Mouse (Mus musculus): ENCODE data around the gene Gm26620. TPM values are rescaled to one million over a fixed set of nuclear protein-coding genes. Genes with fewer than 3 reads are reported as not detected.
A peak's percentile ranks its signal among the peaks of the same experiment; 100 is the strongest.

Gene Gm26620
- polyA plus RNA-seq, 1 experiment from 2014 or later: 0.45 TPM

DNA sequence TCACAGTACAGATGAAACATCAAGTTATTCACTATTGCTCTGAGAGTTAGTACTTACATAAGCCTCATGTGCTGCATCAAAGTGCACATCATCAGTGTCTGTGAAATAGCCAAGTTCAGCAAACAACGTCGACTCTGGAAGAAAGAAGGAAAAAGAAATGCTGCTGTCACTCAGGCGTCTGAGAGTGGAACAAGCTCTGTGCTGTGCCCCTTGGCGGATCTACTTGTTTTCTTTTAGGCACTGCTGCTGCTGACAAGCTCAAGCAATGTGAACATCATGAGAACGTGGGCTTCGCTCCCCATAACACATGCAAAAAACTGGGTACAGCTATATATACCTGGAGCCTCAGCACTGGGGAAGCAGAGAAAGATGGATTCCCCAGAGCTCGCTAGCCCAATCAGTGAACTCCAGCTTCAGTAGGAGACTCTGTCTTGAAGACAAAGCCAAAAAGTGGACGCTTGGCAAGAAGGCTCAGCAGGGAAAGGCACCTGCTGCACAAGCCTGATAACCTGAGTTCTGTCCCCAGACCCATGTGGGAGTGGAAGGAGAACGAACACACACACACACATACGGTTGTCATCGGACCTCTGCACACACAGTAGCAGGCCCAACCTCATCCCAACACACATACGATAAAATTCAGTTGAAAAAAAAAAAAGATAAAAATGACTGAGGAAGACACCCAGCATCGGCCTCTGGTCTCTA lies 29.7 kb upstream of the Gm26620 start:
- no peaks in the 10 kb centered on the region for H3K27me3 ChIP-seq (ENCODE audit: control insufficient read depth, insufficient read depth, low read length)
- no peak overlapping the region for H3K9ac ChIP-seq (replicated peaks; ENCODE audit: low read depth, low read length)
- WGBS: 88% methylated on average over 13 of the region's 13 CpGs
- no peak overlapping the region for H3K4me2 ChIP-seq (replicated peaks; ENCODE audit: low read depth, low read length)
- no peaks in the 10 kb centered on the region for H3K4me1 ChIP-seq (ENCODE audit: control insufficient read depth, insufficient read depth, low read length)
- H3K36me3 ChIP-seq (ENCODE audit: control insufficient read depth, insufficient read depth, low read length): no peaks in the 10 kb centered on the region
- no peak overlapping the region for H3K4me3 ChIP-seq (ENCODE audit: low read depth, low read length)
- ATAC-seq (ENCODE audit: insufficient number of reproducible peaks, insufficient read depth, low FRiP score, low read depth): no peak
- no peak overlapping the region for H3K27ac ChIP-seq (ENCODE audit: low read length)
- no peaks in the 10 kb centered on the region for H3K9me3 ChIP-seq (ENCODE audit: control insufficient read depth, low read depth, low read length)

DNA sequence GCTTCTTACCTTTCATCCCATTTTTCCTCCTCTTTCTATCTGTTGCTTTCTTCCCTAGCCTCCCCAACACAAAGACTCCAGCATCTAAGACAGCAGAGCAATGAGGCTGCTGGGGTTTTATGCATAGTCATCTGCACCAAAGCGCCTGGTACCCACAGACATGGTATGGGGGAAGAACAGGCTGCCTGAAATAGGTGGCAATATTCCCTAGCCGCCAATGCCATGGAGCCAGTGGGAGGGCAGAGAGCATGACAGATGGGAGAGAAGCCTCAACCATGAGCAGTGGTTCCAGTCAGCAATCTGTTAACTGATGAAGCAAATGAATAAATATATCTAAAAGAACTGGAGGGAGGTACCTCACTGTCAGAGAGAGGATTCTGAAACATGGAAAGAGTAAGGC lies 27.5 kb upstream of the Gm26620 start:
- H3K9me3 ChIP-seq (ENCODE audit: control insufficient read depth, low read depth, low read length): no peaks in the 10 kb centered on the region
- no peak overlapping the region for H3K27ac ChIP-seq (ENCODE audit: low read length)
- H3K27me3 ChIP-seq (ENCODE audit: control insufficient read depth, insufficient read depth, low read length): no peaks in the 10 kb centered on the region
- WGBS: 84% methylated on average over 2 of the region's 2 CpGs
- 0 out of 2 replicates have a peak, but pooled peaks cover under 1% of the 10 kb centered on the region for H3K4me1 ChIP-seq (ENCODE audit: control insufficient read depth, insufficient read depth, low read length)
- no peaks in the 10 kb centered on the region for H3K36me3 ChIP-seq (ENCODE audit: control insufficient read depth, insufficient read depth, low read length)
- H3K4me2 ChIP-seq (replicated peaks; ENCODE audit: low read depth, low read length): no peak overlapping the region
- ATAC-seq (ENCODE audit: insufficient number of reproducible peaks, insufficient read depth, low FRiP score, low read depth): no peak
- no peak overlapping the region for H3K9ac ChIP-seq (replicated peaks; ENCODE audit: low read depth, low read length)
- H3K4me3 ChIP-seq (ENCODE audit: low read depth, low read length): no peak overlapping the region

DNA sequence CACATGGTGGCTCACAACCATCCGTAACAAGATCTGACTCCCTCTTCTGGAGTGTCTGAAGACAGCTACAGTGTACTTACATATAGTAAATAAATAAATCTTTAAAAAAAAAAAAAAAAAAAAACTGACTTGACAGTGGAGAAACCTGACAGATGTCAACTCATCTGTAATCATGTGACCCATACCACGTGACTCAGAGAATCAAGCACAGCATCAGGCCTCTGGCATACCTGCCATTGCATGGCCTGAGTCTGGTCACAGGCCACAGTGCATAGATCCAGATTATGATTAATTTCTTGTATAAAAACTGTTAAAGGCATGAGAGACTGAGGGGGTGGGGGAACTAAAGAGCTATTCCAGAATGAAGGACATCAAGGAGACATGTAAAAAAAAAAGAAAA lies 26.0 kb upstream of the Gm26620 start:
- Histone ChIP-seq H3K4me2 (replicated peaks; ENCODE audit: low read depth, low read length) (no peak overlapping the region), H3K36me3 (ENCODE audit: control insufficient read depth, insufficient read depth, low read length) (no peaks in the 10 kb centered on the region), H3K9ac (replicated peaks; ENCODE audit: low read depth, low read length) (no peak overlapping the region), H3K4me3 (ENCODE audit: low read depth, low read length) (no peak overlapping the region), H3K27me3 (ENCODE audit: control insufficient read depth, insufficient read depth, low read length) (no peaks in the 10 kb centered on the region), H3K27ac (ENCODE audit: low read length) (no peak overlapping the region), H3K9me3 (ENCODE audit: control insufficient read depth, low read depth, low read length) (no peaks in the 10 kb centered on the region), H3K4me1 (ENCODE audit: control insufficient read depth, insufficient read depth, low read length) (0 out of 2 replicates have a peak, but pooled peaks cover 2% of the 10 kb centered on the region)
- WGBS: 88% methylated on average over 2 of the region's 2 CpGs
- no peak for ATAC-seq (ENCODE audit: insufficient number of reproducible peaks, insufficient read depth, low FRiP score, low read depth)

DNA sequence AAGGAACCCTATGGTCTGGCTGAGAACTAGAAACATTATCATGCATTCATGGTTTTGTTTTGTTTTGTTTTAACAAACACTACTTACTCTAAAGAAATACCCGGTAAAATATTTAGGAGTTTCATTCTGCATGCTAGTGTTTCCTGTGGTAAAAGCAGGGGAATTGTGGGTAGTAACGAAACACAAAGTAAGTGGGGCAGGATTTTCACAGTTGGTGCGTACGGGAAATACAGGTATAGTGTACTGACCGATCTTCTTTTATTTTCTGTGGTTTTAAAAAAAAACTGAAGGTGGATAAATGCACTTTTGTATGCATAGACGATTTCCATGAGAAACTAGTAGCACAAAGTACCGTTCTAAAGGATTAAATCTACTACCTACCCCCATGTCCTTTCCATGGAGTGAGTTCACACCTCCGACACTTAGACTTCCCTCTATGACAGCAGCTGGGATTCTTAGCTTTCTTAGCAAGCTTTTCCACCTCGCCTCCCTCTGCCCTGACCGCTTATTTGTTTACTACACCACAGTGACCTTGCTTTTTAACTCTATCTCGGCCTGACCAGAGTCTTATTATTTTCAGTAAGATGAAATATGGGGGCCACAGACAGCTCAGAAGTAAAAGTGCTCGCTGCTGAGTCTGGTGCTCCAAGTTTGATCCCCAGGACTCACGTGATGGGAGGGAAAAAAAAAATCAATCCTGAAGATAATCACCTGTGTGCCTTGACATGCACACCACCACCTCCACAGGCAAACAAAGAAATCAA lies 23.0 kb upstream of the Gm26620 start:
- Histone ChIP-seq H3K27ac (ENCODE audit: low read length) (no peak overlapping the region), H3K4me3 (ENCODE audit: low read depth, low read length) (no peak overlapping the region), H3K4me1 (ENCODE audit: control insufficient read depth, insufficient read depth, low read length) (0 out of 2 replicates have a peak, but pooled peaks cover 2% of the 10 kb centered on the region), H3K27me3 (ENCODE audit: control insufficient read depth, insufficient read depth, low read length) (no peaks in the 10 kb centered on the region), H3K9ac (replicated peaks; ENCODE audit: low read depth, low read length) (no peak overlapping the region), H3K36me3 (ENCODE audit: control insufficient read depth, insufficient read depth, low read length) (no peaks in the 10 kb centered on the region), H3K9me3 (ENCODE audit: control insufficient read depth, low read depth, low read length) (no peaks in the 10 kb centered on the region), H3K4me2 (replicated peaks; ENCODE audit: low read depth, low read length) (no peak overlapping the region; the same call in 1 of the 2 replicates)
- ATAC-seq (ENCODE audit: insufficient number of reproducible peaks, insufficient read depth, low FRiP score, low read depth): no peak
- 47% methylated on average over 13 of the region's 13 CpGs for WGBS

DNA sequence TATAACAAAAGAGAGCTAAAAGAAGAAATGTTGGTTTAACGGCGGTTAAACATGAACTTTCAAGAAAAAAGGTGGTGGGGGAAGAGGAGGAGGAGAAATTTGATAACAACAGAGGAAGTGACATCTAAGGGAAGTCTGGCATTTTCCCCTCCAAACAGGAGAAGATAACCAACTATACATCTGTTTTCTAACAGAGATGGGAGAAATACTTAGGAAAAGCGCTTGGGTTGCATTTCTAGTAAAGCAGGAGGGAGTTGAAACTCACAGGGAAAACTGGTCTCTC lies 22.5 kb upstream of the Gm26620 start:
- Histone ChIP-seq H3K27ac (ENCODE audit: low read length) (no peak overlapping the region; the same call in 1 of the 2 replicates), H3K4me3 (ENCODE audit: low read depth, low read length) (no peak overlapping the region), H3K9me3 (ENCODE audit: control insufficient read depth, low read depth, low read length) (no peaks in the 10 kb centered on the region), H3K4me2 (replicated peaks; ENCODE audit: low read depth, low read length) (peak overlapping the region; percentile 14; the same call in 1 of the 2 replicates), H3K36me3 (ENCODE audit: control insufficient read depth, insufficient read depth, low read length) (no peaks in the 10 kb centered on the region), H3K27me3 (ENCODE audit: control insufficient read depth, insufficient read depth, low read length) (no peaks in the 10 kb centered on the region), H3K9ac (replicated peaks; ENCODE audit: low read depth, low read length) (no peak overlapping the region), H3K4me1 (ENCODE audit: control insufficient read depth, insufficient read depth, low read length) (0 out of 2 replicates have a peak, but pooled peaks cover 2% of the 10 kb centered on the region)
- 45% methylated on average over 3 of the region's 3 CpGs for WGBS
- no peak for ATAC-seq (ENCODE audit: insufficient number of reproducible peaks, insufficient read depth, low FRiP score, low read depth)

DNA sequence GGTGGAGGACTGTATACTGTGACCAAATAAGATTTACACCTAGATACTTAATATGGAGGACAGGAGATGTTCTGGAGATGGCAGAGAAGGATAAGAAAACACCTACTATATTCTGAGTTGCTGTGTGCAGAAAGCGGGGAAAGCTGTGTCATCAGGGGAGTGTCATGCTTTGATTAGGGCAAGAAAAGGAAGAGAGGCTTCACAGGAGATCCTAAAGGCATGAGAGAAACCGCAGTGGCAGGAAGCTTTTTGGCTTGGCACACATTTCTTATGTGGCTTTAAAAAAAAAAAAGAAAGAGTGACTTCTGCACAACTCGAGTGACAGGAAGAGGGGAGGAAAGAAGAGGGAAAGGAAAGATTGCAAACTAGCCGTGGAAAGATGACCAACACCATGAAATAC lies 21.8 kb upstream of the Gm26620 start:
- no peak overlapping the region for H3K4me2 ChIP-seq (replicated peaks; ENCODE audit: low read depth, low read length)
- 0 out of 2 replicates have a peak, but pooled peaks cover 2% of the 10 kb centered on the region for H3K4me1 ChIP-seq (ENCODE audit: control insufficient read depth, insufficient read depth, low read length)
- no peak for ATAC-seq (ENCODE audit: insufficient number of reproducible peaks, insufficient read depth, low FRiP score, low read depth)
- no peak overlapping the region for H3K4me3 ChIP-seq (ENCODE audit: low read depth, low read length)
- no peak overlapping the region for H3K9ac ChIP-seq (replicated peaks; ENCODE audit: low read depth, low read length)
- H3K27me3 ChIP-seq (ENCODE audit: control insufficient read depth, insufficient read depth, low read length): no peaks in the 10 kb centered on the region
- H3K27ac ChIP-seq (ENCODE audit: low read length): no peak overlapping the region; the same call in 1 of the 2 replicates
- no peaks in the 10 kb centered on the region for H3K9me3 ChIP-seq (ENCODE audit: control insufficient read depth, low read depth, low read length)
- no peaks in the 10 kb centered on the region for H3K36me3 ChIP-seq (ENCODE audit: control insufficient read depth, insufficient read depth, low read length)
- 61% methylated on average over 4 of the region's 4 CpGs for WGBS

DNA sequence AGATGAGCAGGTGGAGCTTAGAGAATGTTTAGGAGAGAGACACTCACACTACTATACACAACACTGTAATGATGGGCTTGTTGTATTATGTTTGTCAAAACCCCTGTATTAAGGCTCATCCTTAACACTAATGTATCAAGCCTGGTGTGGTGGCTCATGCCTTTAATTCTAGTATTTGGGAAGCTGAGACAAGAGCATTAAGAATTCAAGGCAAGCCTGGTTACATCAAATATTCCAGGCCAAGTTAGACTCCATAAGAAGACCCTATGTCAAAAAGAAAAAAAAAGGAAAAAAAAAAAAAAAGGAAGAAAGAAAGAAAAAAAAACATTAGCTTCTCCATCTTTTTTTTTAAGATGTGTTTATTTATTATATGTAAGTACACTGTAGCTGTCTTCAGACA lies 20.6 kb upstream of the Gm26620 start:
- no peaks in the 10 kb centered on the region for H3K9me3 ChIP-seq (ENCODE audit: control insufficient read depth, low read depth, low read length)

DNA sequence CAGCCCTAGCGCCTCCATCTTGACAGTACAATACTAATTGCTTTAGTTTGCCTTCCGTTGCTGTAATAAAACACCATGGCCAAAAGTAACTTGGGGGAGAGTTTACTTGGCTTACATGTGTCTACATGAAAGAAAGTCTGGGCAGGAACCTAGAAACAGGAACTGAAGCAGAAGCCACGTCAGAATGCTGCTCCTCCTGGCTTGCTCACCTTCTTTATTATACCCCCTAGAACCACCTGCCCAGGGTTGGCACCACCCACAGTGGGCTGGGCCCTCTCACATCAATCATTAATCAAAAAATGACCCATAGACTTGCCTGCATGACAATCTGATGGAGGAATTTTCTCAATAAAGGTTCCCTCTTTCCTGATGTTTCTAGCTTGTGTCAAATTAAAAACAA lies 20.1 kb upstream of the Gm26620 start:
- Histone ChIP-seq H3K4me2 (replicated peaks; ENCODE audit: low read depth, low read length) (no peak overlapping the region), H3K36me3 (ENCODE audit: control insufficient read depth, insufficient read depth, low read length) (no peaks in the 10 kb centered on the region), H3K27me3 (ENCODE audit: control insufficient read depth, insufficient read depth, low read length) (no peaks in the 10 kb centered on the region), H3K9ac (replicated peaks; ENCODE audit: low read depth, low read length) (no peak overlapping the region), H3K9me3 (ENCODE audit: control insufficient read depth, low read depth, low read length) (no peaks in the 10 kb centered on the region), H3K27ac (ENCODE audit: low read length) (no peak overlapping the region), H3K4me3 (ENCODE audit: low read depth, low read length) (no peak overlapping the region), H3K4me1 (ENCODE audit: control insufficient read depth, insufficient read depth, low read length) (0 out of 2 replicates have a peak, but pooled peaks cover 2% of the 10 kb centered on the region)
- no peak for ATAC-seq (ENCODE audit: insufficient number of reproducible peaks, insufficient read depth, low FRiP score, low read depth)
- WGBS: 69% methylated on average over 3 of the region's 3 CpGs

More for the DNA sequence above, 20.6 kb upstream of the Gm26620 start:
- no peaks in the 10 kb centered on the region for H3K27me3 ChIP-seq (ENCODE audit: control insufficient read depth, insufficient read depth, low read length)
- no peak overlapping the region for H3K9ac ChIP-seq (replicated peaks; ENCODE audit: low read depth, low read length)
- H3K4me1 ChIP-seq (ENCODE audit: control insufficient read depth, insufficient read depth, low read length): 0 out of 2 replicates have a peak, but pooled peaks cover 2% of the 10 kb centered on the region
- no peak overlapping the region for H3K4me3 ChIP-seq (ENCODE audit: low read depth, low read length)
- H3K4me2 ChIP-seq (replicated peaks; ENCODE audit: low read depth, low read length): no peak overlapping the region
- ATAC-seq (ENCODE audit: insufficient number of reproducible peaks, insufficient read depth, low FRiP score, low read depth): no peak
- H3K27ac ChIP-seq (ENCODE audit: low read length): no peak overlapping the region
- no peaks in the 10 kb centered on the region for H3K36me3 ChIP-seq (ENCODE audit: control insufficient read depth, insufficient read depth, low read length)

Measured in stomach, embryonic 14.5 days (tissue).